Mouse (Mus musculus): ENCODE results near the gene Foxb2.

Gene Foxb2

GRCm38 (mm10) chr19:16825228-16825627 lies 48.4 kb downstream of the Foxb2 start:
- in situ Hi-C loops (cut with MboI, MseI): no loop called here

Data from T-helper 2 cell (primary cell).